Mouse (Mus musculus) heart, embryonic 14.5 days (tissue): ENCODE data around the gene Gnb4. TPM values are rescaled to one million over a fixed set of nuclear protein-coding genes. Genes with fewer than 3 reads are reported as not detected.
A peak's percentile ranks its signal among the peaks of the same experiment; 100 is the strongest.

Source experiments
- ATAC-seq: fragments of 200-750 bp; cut with Nextera tagmentation; 2 replicates; pipeline ENCODE4 v1.8.0; 2017; ENCODE audit warnings: low read depth, moderate TSS enrichment; ENCODE audit not compliant: insufficient number of reproducible peaks, insufficient read depth, low FRiP score
- H3K27ac ChIP-seq, 2 experiments: fragments of 200-500 bp in 1 of 2; fragments of 300-500 bp in 1 of 2; sonication (generic) in 1 of 2; replicated peaks in 1 of 2; 2 replicates each; pipeline ENCODE4 v1.5.1; 2012 to 2014; ENCODE audit warnings: low read depth in 2 of 2, low read length in 2 of 2, control low read depth in 1 of 2, mild to moderate bottlenecking in 1 of 2, mixed read lengths in 1 of 2; ENCODE audit not compliant: control insufficient read depth in 1 of 2, insufficient read depth in 1 of 2
- H3K27me3 ChIP-seq: fragments of 300-500 bp; sonication (generic); 2 replicates; pipeline ENCODE4 v1.6.1; 2014; ENCODE audit warnings: mild to moderate bottlenecking, low read length, control low read depth; ENCODE audit not compliant: control insufficient read depth, insufficient read depth
- H3K36me3 ChIP-seq: fragments of 300-500 bp; sonication (generic); 2 replicates; pipeline ENCODE4 v1.6.1; 2014; ENCODE audit warnings: mild to moderate bottlenecking, control low read depth, low read length, mixed read lengths; ENCODE audit not compliant: control insufficient read depth, insufficient read depth
- H3K4me1 ChIP-seq, 2 experiments: fragments of 200-500 bp in 1 of 2; fragments of 300-500 bp in 1 of 2; sonication (generic) in 1 of 2; 2 replicates each; pipeline ENCODE4 v1.6.1; 2012 to 2014; ENCODE audit warnings: low read length in 2 of 2, control low read depth in 1 of 2, mixed read lengths in 1 of 2; ENCODE audit not compliant: control insufficient read depth in 2 of 2, insufficient read depth in 2 of 2
- H3K4me2 ChIP-seq: fragments of 300-500 bp; sonication (generic); 2 replicates; pipeline ENCODE4 v1.6.1; 2014; ENCODE audit warnings: mild to moderate bottlenecking, low read length
- H3K4me3 ChIP-seq, 2 experiments: fragments of 200-500 bp in 1 of 2; fragments of 300-500 bp in 1 of 2; sonication (generic) in 1 of 2; 2 replicates each; pipeline ENCODE4 v1.5.1; 2012 to 2014; ENCODE audit warnings: low read length in 2 of 2, mild to moderate bottlenecking in 2 of 2, control low read depth in 1 of 2, low read depth in 1 of 2, moderate library complexity in 1 of 2; ENCODE audit not compliant: control insufficient read depth in 1 of 2, insufficient read depth in 1 of 2
- H3K9ac ChIP-seq: fragments of 300-500 bp; sonication (generic); 2 replicates; pipeline ENCODE4 v1.6.1; 2014; ENCODE audit warnings: mild to moderate bottlenecking, low read length
- H3K9me3 ChIP-seq: fragments of 300-500 bp; sonication (generic); 2 replicates; pipeline ENCODE4 v1.6.1; 2016; ENCODE audit warnings: low read length, control low read depth; ENCODE audit not compliant: control insufficient read depth
- WGBS: fragments of 180-500 bp; shearing (Covaris S2); extraction: QIAGEN DNeasy Blood & Tissue Kit; methylation state at CpG from one replicate; pipeline ENCODE4 v1.1.7; 2014; 5-methylcytosine and 5-hydroxymethylcytosine counted together
- polyA plus RNA-seq: library from polyadenylated mRNA; unstranded; fragments of >200 nt; fragmentation: Nextera tagmentation; extraction: Ambion mirVana; gene quantifications from 2 replicates; pipeline ENCODE4 v1.2.1, GENCODE M21; 2014

Gnb4 gene
- polyA plus RNA-seq, 1 experiment from 2014 or later: 56.9 TPM

DNA sequence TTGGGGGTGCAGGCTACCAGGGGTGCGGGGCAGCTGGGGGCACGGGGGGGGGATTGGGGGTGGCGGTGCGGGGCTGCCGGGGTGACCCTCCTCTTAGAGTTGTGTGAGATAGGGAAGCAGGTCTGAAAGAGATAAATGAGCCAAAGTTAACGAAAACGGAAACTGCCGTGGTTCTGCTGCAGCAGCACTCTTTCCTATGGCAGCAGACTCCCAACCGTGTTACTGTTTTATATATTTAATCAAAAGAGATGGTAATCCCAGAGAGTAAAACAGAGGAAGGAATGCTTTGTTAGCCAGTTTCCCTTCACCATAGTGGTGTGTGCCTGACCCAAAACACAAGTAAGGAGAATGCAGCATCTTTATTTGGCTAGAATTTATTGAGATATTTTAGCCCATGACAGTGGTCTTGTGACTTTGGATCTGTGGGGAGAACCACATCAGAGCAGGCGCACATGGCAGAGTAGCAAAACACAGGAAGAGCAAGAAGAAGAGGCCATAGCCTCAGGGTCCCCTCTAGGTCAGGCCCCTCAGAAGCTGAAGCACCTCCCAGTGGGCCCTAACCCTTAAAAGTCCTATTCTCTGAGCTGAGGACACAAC is 40.1 kb upstream of the Gnb4 start:
- Histone ChIP-seq H3K27ac (no peak overlapping the region), H3K4me1 (peaks cover 5 to 7% of the 10 kb centered on the region in 2 experiments; a peak in 3 of 4 replicates), H3K4me3 (no peak overlapping the region), H3K9ac (no peak overlapping the region), H3K36me3 (no peaks in the 10 kb centered on the region), H3K27me3 (no peaks in the 10 kb centered on the region), H3K9me3 (no peaks in the 10 kb centered on the region), H3K4me2 (no peak overlapping the region)
- 64% methylated on average over 10 of the region's 10 CpGs for WGBS
- no peak for ATAC-seq

DNA sequence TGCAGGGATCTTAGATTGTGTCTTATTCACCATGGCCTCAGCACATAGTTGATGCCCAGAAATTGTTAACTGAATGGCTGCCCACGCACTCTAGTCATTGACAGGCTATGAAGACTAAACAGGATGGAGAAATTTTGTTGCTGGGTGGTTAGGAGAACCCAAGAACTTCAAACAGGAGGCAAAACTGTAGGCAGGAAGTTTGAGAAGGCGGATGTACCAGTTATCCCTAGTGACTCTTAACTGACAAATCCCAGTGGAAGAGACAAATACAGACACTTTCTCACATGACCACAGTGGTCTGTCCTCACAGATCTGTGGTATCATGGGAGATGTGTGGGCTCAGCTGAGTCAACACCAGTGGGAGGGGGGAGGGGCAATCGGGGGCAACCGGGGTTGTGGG is 39.6 kb upstream of the Gnb4 start:
- no peaks in the 10 kb centered on the region for H3K27me3 ChIP-seq
- H3K36me3 ChIP-seq: no peaks in the 10 kb centered on the region
- no peak overlapping the region for H3K4me2 ChIP-seq
- WGBS: 83% methylated on average over 4 of the region's 4 CpGs
- H3K4me1 ChIP-seq: peaks cover 5 to 7% of the 10 kb centered on the region in 2 experiments; a peak in 3 of 4 replicates
- H3K4me3 ChIP-seq: no peak overlapping the region
- H3K9ac ChIP-seq: no peak overlapping the region
- no peak for ATAC-seq
- H3K9me3 ChIP-seq: no peaks in the 10 kb centered on the region
- no peak overlapping the region for H3K27ac ChIP-seq

DNA sequence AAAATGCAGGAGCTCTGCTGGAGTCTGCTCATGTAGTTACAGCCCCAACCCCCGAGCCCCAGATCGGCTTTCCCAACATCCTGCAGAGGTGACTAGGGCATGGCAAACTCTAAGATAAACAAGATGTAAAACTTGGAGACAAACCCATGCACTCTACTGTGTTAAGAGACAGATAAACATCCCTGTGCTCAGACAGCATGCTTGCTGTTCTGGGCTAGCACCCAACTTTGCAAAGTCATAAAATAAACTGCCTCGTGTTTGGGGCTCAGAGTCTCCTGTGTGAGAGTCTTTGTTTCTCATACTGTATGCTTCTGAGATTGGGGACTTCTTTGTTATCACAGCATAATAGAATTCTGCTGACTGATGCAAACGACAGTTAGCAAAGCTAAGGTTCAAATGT is 36.4 kb upstream of the Gnb4 start:
- H3K27me3 ChIP-seq: no peaks in the 10 kb centered on the region
- no peak for ATAC-seq
- WGBS: 65% methylated on average over 4 of the region's 4 CpGs
- no peaks in the 10 kb centered on the region for H3K4me1 ChIP-seq
- no peaks in the 10 kb centered on the region for H3K36me3 ChIP-seq
- H3K4me3 ChIP-seq: no peak overlapping the region
- H3K27ac ChIP-seq: no peak overlapping the region
- no peak overlapping the region for H3K4me2 ChIP-seq
- H3K9ac ChIP-seq: no peak overlapping the region
- no peaks in the 10 kb centered on the region for H3K9me3 ChIP-seq

DNA sequence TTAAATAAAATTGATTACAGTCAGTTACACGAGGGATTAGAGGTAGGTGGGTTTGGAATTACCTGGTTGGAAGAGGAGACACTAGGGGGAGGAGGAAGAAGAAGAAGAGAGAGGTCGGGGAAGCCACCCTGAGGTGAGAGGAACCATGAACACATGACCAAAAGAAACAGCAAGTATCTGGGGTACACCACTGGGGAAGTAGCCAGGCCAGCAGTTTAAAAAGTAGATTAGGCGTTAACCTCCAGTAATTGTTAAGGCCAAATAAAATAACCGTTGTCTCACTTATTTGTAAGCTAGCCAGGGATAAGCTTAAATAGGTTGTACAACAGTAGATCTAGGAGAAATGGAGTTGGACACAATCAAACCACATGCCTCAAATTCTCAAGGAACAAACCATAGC is 32.9 kb upstream of the Gnb4 start:
- H3K4me1 ChIP-seq: no peaks in the 10 kb centered on the region

DNA sequence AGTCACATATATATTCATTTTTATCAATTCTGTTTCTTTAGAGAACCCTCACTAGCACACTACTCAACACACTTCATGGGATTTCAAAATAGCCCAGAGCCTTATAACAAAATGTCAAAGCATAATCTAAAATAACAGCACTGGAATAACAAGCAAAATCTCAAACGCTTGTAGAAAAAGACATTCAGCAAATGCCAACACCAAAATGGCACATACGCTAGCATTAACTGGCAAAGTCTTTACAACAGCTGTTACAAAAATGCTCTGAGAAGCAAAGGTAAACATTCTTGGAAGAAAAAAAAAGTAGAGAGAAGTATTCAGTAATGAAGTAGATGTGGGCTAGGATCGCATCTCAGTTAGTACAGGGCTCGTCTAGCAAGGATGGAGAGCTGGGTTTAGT is 30.5 kb upstream of the Gnb4 start:
- Histone ChIP-seq H3K4me1 (no peaks in the 10 kb centered on the region), H3K4me2 (no peak overlapping the region), H3K4me3 (no peak overlapping the region), H3K9ac (no peak overlapping the region), H3K27me3 (no peaks in the 10 kb centered on the region), H3K36me3 (no peaks in the 10 kb centered on the region), H3K9me3 (no peaks in the 10 kb centered on the region), H3K27ac (no peak overlapping the region)
- WGBS: 83% methylated on average over 4 of the region's 4 CpGs
- ATAC-seq: no peak

More for the DNA sequence above, 32.9 kb upstream of the Gnb4 start:
- Histone ChIP-seq H3K9ac (no peak overlapping the region), H3K4me3 (no peak overlapping the region), H3K27me3 (no peaks in the 10 kb centered on the region), H3K9me3 (no peaks in the 10 kb centered on the region), H3K36me3 (no peaks in the 10 kb centered on the region), H3K4me2 (no peak overlapping the region), H3K27ac (no peak overlapping the region)
- no peak for ATAC-seq
- WGBS: 72% methylated on average over 4 of the region's 4 CpGs

DNA sequence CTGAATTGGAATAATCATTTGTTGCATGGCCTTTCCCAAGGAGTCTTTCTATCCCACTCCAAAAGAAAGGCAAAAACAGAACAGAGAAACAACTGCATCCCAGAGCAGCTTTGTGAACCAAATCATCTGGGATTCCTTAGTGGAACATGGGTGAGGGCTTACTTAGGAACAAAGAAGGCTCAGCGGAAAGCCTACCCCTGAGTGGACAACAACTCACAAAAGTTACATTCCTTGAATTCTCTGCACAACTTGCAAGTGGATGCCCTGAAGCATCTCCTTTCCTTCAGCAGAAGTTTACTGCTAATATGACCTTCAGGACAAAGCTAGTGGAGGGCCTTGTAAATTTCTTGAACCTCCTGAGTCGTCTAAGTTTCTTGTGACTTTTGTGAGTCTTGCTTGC is 28.4 kb upstream of the Gnb4 start:
- Histone ChIP-seq H3K4me2 (no peak overlapping the region), H3K27me3 (no peaks in the 10 kb centered on the region), H3K27ac (no peak overlapping the region), H3K4me3 (no peak overlapping the region), H3K9ac (no peak overlapping the region), H3K9me3 (no peaks in the 10 kb centered on the region), H3K4me1 (no peaks in the 10 kb centered on the region), H3K36me3 (no peaks in the 10 kb centered on the region)
- 78% methylated on average over 2 of the region's 2 CpGs for WGBS
- ATAC-seq: no peak

DNA sequence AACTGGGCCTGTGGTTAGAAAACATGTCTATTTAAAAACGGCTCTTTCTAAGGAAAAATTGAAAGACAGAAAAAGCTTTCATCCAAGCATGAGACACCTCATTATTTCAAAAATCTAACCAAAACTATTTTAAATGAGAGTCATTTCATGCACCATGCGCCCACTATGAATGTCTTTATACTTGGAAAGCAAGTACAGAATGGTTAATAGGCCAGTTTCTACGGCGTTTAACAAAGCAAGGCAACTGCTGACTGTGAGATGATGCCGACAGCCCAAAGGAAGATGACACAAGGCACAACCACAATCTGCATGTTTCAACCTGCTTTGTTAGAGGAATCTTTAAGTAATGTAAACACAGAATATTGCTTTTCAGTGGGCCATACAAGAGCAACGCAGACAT is 25.7 kb upstream of the Gnb4 start:
- 84% methylated on average over 6 of the region's 6 CpGs for WGBS
- Histone ChIP-seq H3K4me3 (no peak overlapping the region), H3K9me3 (no peaks in the 10 kb centered on the region), H3K27me3 (no peaks in the 10 kb centered on the region), H3K36me3 (no peaks in the 10 kb centered on the region), H3K9ac (no peak overlapping the region), H3K4me1 (no peaks in the 10 kb centered on the region), H3K27ac (no peak overlapping the region), H3K4me2 (no peak overlapping the region)
- ATAC-seq: no peak

DNA sequence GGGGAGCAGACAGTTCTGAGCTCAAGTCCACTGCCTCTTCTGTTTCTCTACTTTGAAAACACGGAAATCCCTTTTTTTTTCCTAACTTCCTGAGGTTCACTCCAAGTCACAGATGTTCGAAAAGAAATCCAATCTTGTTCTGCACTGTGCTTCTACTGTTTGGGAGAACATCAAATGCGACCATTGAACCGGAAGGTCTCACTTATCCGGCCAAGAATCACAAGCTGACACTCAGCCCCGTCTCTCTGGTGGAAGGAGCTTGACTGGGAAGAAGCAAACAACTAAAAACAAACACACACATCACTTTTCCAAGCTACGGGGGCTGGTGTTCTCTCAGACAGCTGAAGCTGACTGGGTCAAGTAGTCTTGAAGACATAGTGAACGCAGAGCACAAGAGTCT is 21.9 kb upstream of the Gnb4 start:
- no peaks in the 10 kb centered on the region for H3K4me1 ChIP-seq
- 47% methylated on average over 8 of the region's 8 CpGs for WGBS
- no peak overlapping the region for H3K9ac ChIP-seq
- no peaks in the 10 kb centered on the region for H3K36me3 ChIP-seq
- no peak overlapping the region for H3K4me3 ChIP-seq
- H3K27ac ChIP-seq: peak overlapping the region; percentile 21 to 57; a peak in 3 of 4 replicates
- ATAC-seq: no peak
- H3K27me3 ChIP-seq: no peaks in the 10 kb centered on the region
- H3K9me3 ChIP-seq: no peaks in the 10 kb centered on the region
- H3K4me2 ChIP-seq: peak overlapping the region; percentile 18; the same call in 1 of the 2 replicates
